Mouse (Mus musculus) kidney, postnatal 0 days (tissue): ENCODE data around the gene Strada. TPM values are rescaled to one million over a fixed set of nuclear protein-coding genes. Genes with fewer than 3 reads are reported as not detected.
A peak's percentile ranks its signal among the peaks of the same experiment; 100 is the strongest.
"Not testable (repeated sequence)": the region's sequence is repeated elsewhere in the genome, so short reads cannot be mapped to it uniquely, and the experiment has no call there.

Source experiments
- ATAC-seq: fragments of 200-750 bp; cut with Nextera tagmentation; replicated peaks from 2 replicates; pipeline ENCODE4 v1.8.0; 2017; ENCODE audit warnings: low read depth, moderate number of reproducible peaks, moderate TSS enrichment, moderate library complexity; ENCODE audit not compliant: low FRiP score
- DNase-seq: peaks from one replicate; pipeline ENCODE4 v3.0.0-alpha.2; 2016; ENCODE audit warnings: low spot score
- H3K27ac ChIP-seq: fragments of 300-500 bp; sonication (generic); 2 replicates; pipeline ENCODE4 v1.5.1; 2014; ENCODE audit warnings: mild to moderate bottlenecking
- H3K27me3 ChIP-seq: fragments of 300-500 bp; sonication (generic); 2 replicates; pipeline ENCODE4 v1.6.1; 2014; ENCODE audit warnings: low read length, mixed read lengths; ENCODE audit not compliant: insufficient read depth
- H3K36me3 ChIP-seq: fragments of 300-500 bp; sonication (generic); 2 replicates; pipeline ENCODE4 v1.6.1; 2014; ENCODE audit warnings: low read length, mixed read lengths; ENCODE audit not compliant: insufficient read depth
- H3K4me1 ChIP-seq: fragments of 300-500 bp; sonication (generic); replicated peaks from 2 replicates; pipeline ENCODE4 v1.6.1; 2014; ENCODE audit warnings: antibody characterized with exemption, low read length, mixed read lengths; ENCODE audit not compliant: insufficient read depth
- H3K4me2 ChIP-seq: fragments of 300-500 bp; sonication (generic); 2 replicates; pipeline ENCODE4 v1.6.1; 2014; ENCODE audit warnings: mild to moderate bottlenecking, low read length, moderate library complexity, mixed read lengths
- H3K4me3 ChIP-seq: fragments of 300-500 bp; sonication (generic); replicated peaks from 2 replicates; pipeline ENCODE4 v1.5.1; 2014; ENCODE audit warnings: low read depth, low read length
- H3K9ac ChIP-seq: fragments of 300-500 bp; sonication (generic); 2 replicates; pipeline ENCODE4 v1.6.1; 2014; ENCODE audit warnings: low read depth, low read length
- H3K9me3 ChIP-seq: fragments of 300-500 bp; sonication (generic); replicated peaks from 2 replicates; pipeline ENCODE4 v1.6.1; 2016; ENCODE audit warnings: low read length, inconsistent platforms, mixed read lengths
- CTCF ChIP-seq: IDR thresholded peaks from 2 replicates; pipeline ENCODE4 v1.5.1; 2016; ENCODE audit warnings: antibody characterized with exemption, low read depth, mild to moderate bottlenecking, moderate library complexity
- WGBS: fragments of 180-500 bp; shearing (Covaris S2); extraction: QIAGEN DNeasy Blood & Tissue Kit; methylation state at CpG from one replicate; pipeline ENCODE4 v1.1.7; 2014; 5-methylcytosine and 5-hydroxymethylcytosine counted together
- polyA plus RNA-seq: library from polyadenylated mRNA; unstranded; fragments of >200 nt; fragmentation: Nextera tagmentation; extraction: Ambion mirVana; gene quantifications from 2 replicates; pipeline ENCODE4 v1.2.1, GENCODE M21; 2015

Strada gene
- polyA plus RNA-seq, 1 experiment from 2014 or later = 19.9 TPM

DNA sequence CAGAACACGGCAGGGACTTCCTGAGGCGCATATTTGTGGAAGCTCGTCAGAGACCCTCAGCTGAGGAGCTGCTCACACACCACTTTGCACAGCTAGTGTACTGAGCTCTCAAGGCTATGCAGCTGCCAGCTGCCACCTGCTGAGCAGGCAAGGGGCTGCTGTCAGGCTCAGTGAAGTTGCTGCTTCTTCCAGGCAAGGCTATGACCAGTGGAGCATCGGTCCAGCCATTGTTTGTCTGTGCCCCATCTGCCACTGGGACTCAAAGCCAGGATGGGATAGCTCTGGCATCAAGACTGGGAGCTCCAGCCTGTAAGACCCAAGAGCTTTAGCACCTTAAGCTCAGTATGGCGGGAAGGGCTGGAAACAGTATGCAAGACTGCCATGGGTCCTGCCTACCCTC, 47.9 kb downstream of the Strada start:
- Histone ChIP-seq H3K36me3 (peaks cover 51% of the 10 kb centered on the region), H3K27me3 (no peaks in the 10 kb centered on the region), H3K27ac (no peak overlapping the region), H3K9me3 (no peaks in the 10 kb centered on the region), H3K9ac (no peak overlapping the region), H3K4me3 (no peak overlapping the region), H3K4me1 (peaks cover 7% of the 10 kb centered on the region; the same call in 1 of the 2 replicates), H3K4me2 (no peak overlapping the region)
- TF ChIP-seq CTCF = no peak
- ATAC-seq = no peak
- no peak for DNase-seq
- WGBS = 81% methylated on average over 5 of the region's 5 CpGs

DNA sequence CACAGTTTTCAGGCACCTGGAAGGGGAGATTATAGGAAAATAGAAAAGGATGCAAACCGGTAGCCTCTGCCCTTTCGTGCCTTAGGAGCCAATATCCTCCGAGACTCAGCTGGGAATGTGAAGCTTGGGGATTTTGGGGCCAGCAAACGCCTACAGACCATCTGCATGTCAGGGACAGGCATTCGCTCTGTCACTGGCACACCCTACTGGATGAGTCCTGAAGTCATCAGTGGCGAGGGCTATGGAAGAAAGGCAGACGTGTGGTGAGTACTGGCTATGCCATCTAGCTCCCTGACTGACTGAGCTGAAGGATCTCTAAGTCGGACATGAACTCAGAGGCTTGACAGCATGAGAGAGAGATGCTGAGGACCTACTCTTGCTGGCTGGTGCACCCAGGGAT, 49.8 kb downstream of the Strada start:
- Histone ChIP-seq H3K9ac (no peak overlapping the region), H3K9me3 (no peaks in the 10 kb centered on the region), H3K4me2 (no peak overlapping the region), H3K27me3 (no peaks in the 10 kb centered on the region), H3K4me1 (no peaks in the 10 kb centered on the region), H3K27ac (no peak overlapping the region), H3K4me3 (no peak overlapping the region), H3K36me3 (peaks cover 66% of the 10 kb centered on the region)
- WGBS = 78% methylated on average over 8 of the region's 8 CpGs
- TF ChIP-seq CTCF = no peak
- ATAC-seq = no peak
- no peak for DNase-seq

DNA sequence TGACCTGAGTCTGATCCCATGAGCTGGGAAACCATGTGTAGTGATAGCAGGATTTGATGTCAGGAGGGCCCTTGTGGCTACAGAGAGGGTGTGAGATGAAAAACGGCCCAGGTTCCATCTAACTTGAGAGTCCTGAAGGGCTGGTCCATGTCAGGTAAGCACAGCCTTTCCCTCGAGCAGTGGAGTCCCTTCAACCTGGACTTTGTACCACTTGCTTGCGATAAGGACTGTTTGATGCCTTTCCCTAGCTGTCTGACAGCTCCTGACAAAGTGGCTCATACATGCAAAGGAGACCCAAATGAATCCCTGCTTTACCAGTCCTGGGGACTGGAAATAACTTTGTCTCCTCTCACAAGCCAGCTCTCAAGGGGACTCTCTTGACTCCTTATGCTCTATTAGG, 50.7 kb downstream of the Strada start:
- Histone ChIP-seq H3K27ac (no peak overlapping the region), H3K9me3 (no peaks in the 10 kb centered on the region), H3K9ac (no peak overlapping the region), H3K36me3 (peaks cover 66% of the 10 kb centered on the region), H3K4me3 (no peak overlapping the region), H3K27me3 (no peaks in the 10 kb centered on the region), H3K4me1 (no peaks in the 10 kb centered on the region), H3K4me2 (no peak overlapping the region)
- TF ChIP-seq CTCF = no peak
- no peak for DNase-seq
- no peak for ATAC-seq
- WGBS = 88% methylated on average over 3 of the region's 3 CpGs

GRCm38 (mm10) chr11:106134580-106135528, 67.1 kb downstream of the Strada start:
- 35% methylated on average over 8 of the region's 8 CpGs for WGBS
- no peaks in the 10 kb centered on the region for H3K27me3 ChIP-seq
- H3K4me1 ChIP-seq = no peaks in the 10 kb centered on the region
- H3K4me3 ChIP-seq = no peak overlapping the region
- DNase-seq (peak; percentile 81), ATAC-seq (peak; percentile 69; the same call in 1 of the 2 replicates)
- peaks cover 17% of the 10 kb centered on the region for H3K36me3 ChIP-seq
- H3K9ac ChIP-seq = peak overlapping the region; percentile 14; the same call in 1 of the 2 replicates
- peak overlapping the region; percentile 34 for H3K4me2 ChIP-seq
- H3K9me3 ChIP-seq = no peaks in the 10 kb centered on the region
- TF ChIP-seq CTCF = peak; percentile 43; the same call in 1 of the 2 replicates
- peak overlapping the region; percentile 88 for H3K27ac ChIP-seq

GRCm38 (mm10) chr11:106132516-106132915, 69.5 kb downstream of the Strada start:
- H3K4me1 ChIP-seq = no peaks in the 10 kb centered on the region
- no peak overlapping the region for H3K9ac ChIP-seq
- peaks cover 29% of the 10 kb centered on the region for H3K36me3 ChIP-seq
- H3K4me3 ChIP-seq = no peak overlapping the region
- DNase-seq (peak; percentile 52), ATAC-seq (no peak)
- 58% methylated on average over 5 of the region's 5 CpGs for WGBS
- TF ChIP-seq CTCF = no peak
- no peak overlapping the region for H3K4me2 ChIP-seq
- H3K9me3 ChIP-seq = no peaks in the 10 kb centered on the region
- no peak overlapping the region for H3K27ac ChIP-seq
- H3K27me3 ChIP-seq = no peaks in the 10 kb centered on the region

GRCm38 (mm10) chr11:106129477-106129876, 72.5 kb downstream of the Strada start:
- H3K27ac ChIP-seq = no peak overlapping the region
- H3K4me2 ChIP-seq = no peak overlapping the region
- no peak overlapping the region for H3K4me3 ChIP-seq
- no peak for ATAC-seq
- H3K9ac ChIP-seq = no peak overlapping the region
- no peaks in the 10 kb centered on the region for H3K4me1 ChIP-seq
- no peak for DNase-seq
- peaks cover 24% of the 10 kb centered on the region for H3K36me3 ChIP-seq
- H3K9me3 ChIP-seq = no peaks in the 10 kb centered on the region
- WGBS = 88% methylated on average over 1 of the region's 1 CpGs
- TF ChIP-seq CTCF = no peak
- H3K27me3 ChIP-seq = no peaks in the 10 kb centered on the region

- 93% methylated on average over 4 of the region's 6 CpGs for WGBS
- not testable (repeated sequence) for ATAC-seq
These were observed 75.1 kb downstream of the Strada start for GRCm38 (mm10) chr11:106126727-106127373.

More at GRCm38 (mm10) chr11:106126727-106127373, 75.1 kb downstream of the Strada start:
- H3K27me3 ChIP-seq, H3K9ac ChIP-seq, H3K4me1 ChIP-seq, H3K4me2 ChIP-seq, H3K27ac ChIP-seq, DNase-seq, H3K4me3 ChIP-seq, H3K9me3 ChIP-seq: not testable (repeated sequence)
- peaks cover 40% of the 10 kb centered on the region for H3K36me3 ChIP-seq
